Mouse (Mus musculus): ENCODE measurements around the gene C130032M10Rik.

DNA sequence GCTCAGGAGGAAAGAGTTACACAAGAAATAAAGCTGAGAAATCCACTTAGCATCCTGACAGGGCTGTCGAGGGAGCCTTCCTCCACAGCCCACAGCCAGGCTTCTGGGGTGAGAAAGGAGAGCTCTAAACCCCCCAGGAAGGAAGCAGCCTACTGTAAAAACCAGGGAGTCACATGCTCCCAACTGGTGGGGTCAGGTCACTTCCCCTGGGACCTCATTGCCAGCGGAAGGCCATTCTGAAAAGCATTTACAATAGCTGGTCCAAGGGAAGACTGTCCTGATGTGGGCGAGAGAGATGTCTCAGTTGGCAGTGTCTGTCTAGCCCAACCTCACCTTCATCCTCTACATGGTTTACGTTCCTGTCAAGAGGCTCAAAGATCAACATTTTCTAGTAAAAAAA, 33.0 kb downstream of the C130032M10Rik start:
- TF ChIP-seq FLI1 (IDR thresholded peaks at IDR 0.05; ENCODE audit: low read length) (no peak), GATA1 (IDR thresholded peaks at IDR 0.05; ENCODE audit: borderline replicate concordance, low read length) (no peak)

Measured in megakaryocyte, embryonic 14.5 days (primary cell).